13 mouse cellular contexts compared by ENCODE assay signal in the genomic region with DNA sequence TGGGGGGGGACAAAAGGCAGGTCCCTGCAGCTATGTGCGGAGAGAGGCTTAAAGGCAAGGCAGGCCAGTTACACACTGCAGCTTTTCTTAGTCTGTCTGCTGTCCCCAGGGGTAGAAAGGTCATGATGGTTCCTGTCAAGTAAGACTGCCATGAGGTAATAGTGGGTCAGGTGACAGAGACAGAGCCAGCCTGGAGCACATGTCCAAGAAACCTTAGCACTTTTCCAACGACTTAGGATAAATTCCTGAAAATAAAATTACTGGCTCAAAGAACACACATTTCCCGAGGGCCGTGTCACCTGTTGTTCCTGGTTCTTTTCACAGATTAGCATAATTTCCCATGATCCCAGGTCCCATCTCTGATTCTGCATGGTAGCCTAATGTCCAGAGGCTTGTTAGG. TPM values are rescaled to one million over a fixed set of nuclear protein-coding genes. Genes with fewer than 3 reads are reported as not detected.
DNase-seq lines count a peak whose midpoint lies in the region; ATAC-seq lines count a peak whose summit lies in the region.
"Had no signal": no experiment of that assay in that cellular context is flagged by ENCODE, and none has a peak within 500 bp of the region (broad histone marks: within the 10 kb centered on the region; RNA-seq: fewer than 3 reads in every experiment).

No protein-coding gene starts in this region.

- DNase-seq in heart, postnatal 25 days (ENCODE audit: low spot score), result no peak
- DNase-seq in midbrain, embryonic 10.5 days (ENCODE audit: low spot score), result no peak
- no peak for DNase-seq in left cerebral cortex, postnatal 10 days (ENCODE audit: extremely low spot score in 1 of 2, low spot score in 2 of 2)
- DNase-seq in T-cell, adult 2 months (ENCODE audit: low spot score), result no peak
- DNase-seq: cerebellum, adult 18-20 months; gastrocnemius, postnatal 36 days; kidney, adult 8-10 months; lung, postnatal 10 days had no signal

- peaks cover 4% of the 10 kb centered on the region; the same call in 1 of the 2 replicates for H3K36me3 ChIP-seq in heart, embryonic 13.5 days
- H3K36me3 ChIP-seq in midbrain, embryonic 10.5 days, result peaks cover 5% of the 10 kb centered on the region; the same call in 1 of the 2 replicates
- no peaks in the 10 kb centered on the region for H3K36me3 ChIP-seq in midbrain, embryonic 16.5 days (ENCODE audit: control insufficient read depth, insufficient read depth, low read length)
- no peaks in the 10 kb centered on the region for H3K36me3 ChIP-seq in forebrain, embryonic 12.5 days (replicated peaks)
- H3K36me3 ChIP-seq in neural tube, embryonic 13.5 days, result no peaks in the 10 kb centered on the region

- H3K9me3 ChIP-seq in heart, embryonic 13.5 days, result no peaks in the 10 kb centered on the region
- H3K9me3 ChIP-seq in midbrain, embryonic 10.5 days (replicated peaks), result no peaks in the 10 kb centered on the region
- no peaks in the 10 kb centered on the region for H3K9me3 ChIP-seq in midbrain, embryonic 16.5 days (replicated peaks; ENCODE audit: control insufficient read depth, low read length, poor library complexity, severe bottlenecking)
- no peaks in the 10 kb centered on the region for H3K9me3 ChIP-seq in forebrain, embryonic 12.5 days
- H3K9me3 ChIP-seq in neural tube, embryonic 13.5 days, result no peaks in the 10 kb centered on the region

- intact Hi-C loops in heart, postnatal 25 days (cut with DNase I), result no loop called here
- intact Hi-C loops in left cerebral cortex, postnatal 10 days (cut with DNase I), result no loop called here

- peak overlapping the region; percentile 69 for H3K9ac ChIP-seq in heart, embryonic 13.5 days
- H3K9ac ChIP-seq in midbrain, embryonic 16.5 days (ENCODE audit: low read depth, low read length), result no peak overlapping the region
- H3K9ac ChIP-seq in forebrain, embryonic 12.5 days, result peak overlapping the region; percentile 99
- H3K9ac ChIP-seq in neural tube, embryonic 13.5 days, result 0 out of 2 replicates have a peak overlapping the region, but pooled peaks have one; percentile 0

- 34% methylated on average over 4 of the region's 4 CpGs for WGBS in heart, embryonic 13.5 days
- 30% methylated on average over 4 of the region's 4 CpGs for WGBS in midbrain, embryonic 10.5 days
- WGBS in midbrain, embryonic 16.5 days, result 25% methylated on average over 4 of the region's 4 CpGs
- 11% methylated on average over 4 of the region's 4 CpGs for WGBS in forebrain, embryonic 12.5 days
- WGBS in neural tube, embryonic 13.5 days, result 28% methylated on average over 4 of the region's 4 CpGs

- peak overlapping the region; percentile 99 for H3K27ac ChIP-seq in heart, embryonic 13.5 days (replicated peaks)
- peak overlapping the region; percentile 79 for H3K27ac ChIP-seq in midbrain, embryonic 10.5 days (replicated peaks)
- no peak overlapping the region for H3K27ac ChIP-seq in midbrain, embryonic 16.5 days (ENCODE audit: low read length)
- peak overlapping the region; percentile 84 for H3K27ac ChIP-seq in forebrain, embryonic 12.5 days
- no peak overlapping the region for H3K27ac ChIP-seq in neural tube, embryonic 13.5 days (replicated peaks)
- H3K27ac ChIP-seq: left cerebral cortex, adult 2 months had no signal

- no peak overlapping the region for H3K4me3 ChIP-seq in heart, embryonic 13.5 days
- H3K4me3 ChIP-seq in midbrain, embryonic 10.5 days, result peak overlapping the region; percentile 33; the same call in 1 of the 2 replicates
- H3K4me3 ChIP-seq in midbrain, embryonic 16.5 days (ENCODE audit: low read depth, low read length), result no peak overlapping the region
- no peak overlapping the region for H3K4me3 ChIP-seq in forebrain, embryonic 12.5 days (replicated peaks)
- no peak overlapping the region for H3K4me3 ChIP-seq in neural tube, embryonic 13.5 days
- H3K4me3 ChIP-seq: left cerebral cortex, adult 2 months had no signal

- no peak for ATAC-seq in heart, embryonic 13.5 days (ENCODE audit: extremely low read depth, insufficient number of reproducible peaks, low FRiP score, low TSS enrichment)
- ATAC-seq in midbrain, embryonic 16.5 days, result no peak
- 0 out of 2 replicates have a peak, but pooled peaks have one; percentile 28 for ATAC-seq in forebrain, embryonic 12.5 days (ENCODE audit: low FRiP score)
- no peak for ATAC-seq in neural tube, embryonic 13.5 days (ENCODE audit: low read depth)

- peaks cover 10% of the 10 kb centered on the region for H3K27me3 ChIP-seq in heart, embryonic 13.5 days (replicated peaks)
- H3K27me3 ChIP-seq in midbrain, embryonic 10.5 days (ENCODE audit: low read depth, poor library complexity, severe bottlenecking), result peaks cover 71% of the 10 kb centered on the region
- H3K27me3 ChIP-seq in midbrain, embryonic 16.5 days (ENCODE audit: control insufficient read depth, insufficient read depth, low read depth, low read length), result peaks cover 4% of the 10 kb centered on the region; the same call in 1 of the 2 replicates
- peaks cover 6% of the 10 kb centered on the region; the same call in 1 of the 2 replicates for H3K27me3 ChIP-seq in forebrain, embryonic 12.5 days
- H3K27me3 ChIP-seq in neural tube, embryonic 13.5 days, result no peaks in the 10 kb centered on the region; the same call in 1 of the 2 replicates

- H3K4me1 ChIP-seq in heart, embryonic 13.5 days, result peaks cover 43% of the 10 kb centered on the region
- peaks cover 64% of the 10 kb centered on the region for H3K4me1 ChIP-seq in midbrain, embryonic 10.5 days
- peaks cover 15% of the 10 kb centered on the region for H3K4me1 ChIP-seq in midbrain, embryonic 16.5 days (ENCODE audit: control insufficient read depth, insufficient read depth, low read length)
- peaks cover 48% of the 10 kb centered on the region for H3K4me1 ChIP-seq in forebrain, embryonic 12.5 days
- peaks cover 61% of the 10 kb centered on the region for H3K4me1 ChIP-seq in neural tube, embryonic 13.5 days (replicated peaks)

- H3K4me2 ChIP-seq in heart, embryonic 13.5 days, result 0 out of 2 replicates have a peak overlapping the region, but pooled peaks have one; percentile 14
- no peak overlapping the region for H3K4me2 ChIP-seq in midbrain, embryonic 16.5 days (ENCODE audit: low read length)
- peak overlapping the region; percentile 82 for H3K4me2 ChIP-seq in forebrain, embryonic 12.5 days
- no peak overlapping the region for H3K4me2 ChIP-seq in neural tube, embryonic 13.5 days

RNA-seq across cellular contexts. Expression of a gene that starts 6.1 kb away (rescaled TPM):
- polyA plus RNA-seq in heart, embryonic 13.5 days (2015; fragmentation: Nextera tagmentation; extraction: Ambion mirVana), result 19.1 and 22.0 TPM in 2 replicates
- total RNA-seq in heart, postnatal 25 days (2021), result 1 to 10 TPM; 4.7 to 5.0 TPM
- 26.5 and 27.9 TPM in 2 replicates for polyA plus RNA-seq in midbrain, embryonic 10.5 days (2016; fragmentation: Nextera tagmentation; extraction: Ambion mirVana)
- 3.9 and 4.4 TPM in 2 replicates for polyA plus RNA-seq in midbrain, embryonic 16.5 days (2015; fragmentation: Nextera tagmentation; extraction: Ambion mirVana)
- polyA plus RNA-seq in forebrain, embryonic 12.5 days (2016; fragmentation: Nextera tagmentation; extraction: Ambion mirVana), result 42.2 and 42.3 TPM in 2 replicates
- polyA plus RNA-seq in neural tube, embryonic 13.5 days (2015; fragmentation: Nextera tagmentation; extraction: Ambion mirVana), result 14.8 and 21.1 TPM in 2 replicates
- 10 to 100 TPM in 1 of 2 experiments, 1 to 10 TPM in 1; 6.7 to 11.0 TPM for total RNA-seq in left cerebral cortex, postnatal 10 days (2021)

RNA-seq across cellular contexts. Expression of a gene that starts 31.0 kb away (rescaled TPM):
- 10.5 and 13.8 TPM in 2 replicates for polyA plus RNA-seq in heart, embryonic 13.5 days (2015; fragmentation: Nextera tagmentation; extraction: Ambion mirVana)
- total RNA-seq in heart, postnatal 25 days (2021), result 1 to 10 TPM; 2.2 TPM
- 11.1 and 12.6 TPM in 2 replicates for polyA plus RNA-seq in midbrain, embryonic 10.5 days (2016; fragmentation: Nextera tagmentation; extraction: Ambion mirVana)
- 1.6 and 2.4 TPM in 2 replicates for polyA plus RNA-seq in midbrain, embryonic 16.5 days (2015; fragmentation: Nextera tagmentation; extraction: Ambion mirVana)
- 11.7 and 12.5 TPM in 2 replicates for polyA plus RNA-seq in forebrain, embryonic 12.5 days (2016; fragmentation: Nextera tagmentation; extraction: Ambion mirVana)
- polyA plus RNA-seq in neural tube, embryonic 13.5 days (2015; fragmentation: Nextera tagmentation; extraction: Ambion mirVana), result 7.5 and 8.7 TPM in 2 replicates
- total RNA-seq in left cerebral cortex, postnatal 10 days (2021), result 1 to 10 TPM; 5.4 to 7.1 TPM
- total RNA-seq: gastrocnemius, postnatal 36 days had no signal

RNA-seq across cellular contexts. Expression of a gene that starts 53.3 kb away (rescaled TPM):
- 1.2 and 1.5 TPM in 2 replicates for polyA plus RNA-seq in heart, embryonic 13.5 days (2015; fragmentation: Nextera tagmentation; extraction: Ambion mirVana)
- not detected for total RNA-seq in heart, postnatal 25 days (2021)
- 0.16 and 0.41 TPM in 2 replicates for polyA plus RNA-seq in midbrain, embryonic 10.5 days (2016; fragmentation: Nextera tagmentation; extraction: Ambion mirVana)
- 0.15 and 0.16 TPM in 2 replicates for polyA plus RNA-seq in midbrain, embryonic 16.5 days (2015; fragmentation: Nextera tagmentation; extraction: Ambion mirVana)
- polyA plus RNA-seq in forebrain, embryonic 12.5 days (2016; fragmentation: Nextera tagmentation; extraction: Ambion mirVana), result 0.19 and 0.21 TPM in 2 replicates
- polyA plus RNA-seq in neural tube, embryonic 13.5 days (2015; fragmentation: Nextera tagmentation; extraction: Ambion mirVana), result 0.15 and 0.25 TPM in 2 replicates
- not detected for total RNA-seq in left cerebral cortex, postnatal 10 days (2021)
- total RNA-seq: gastrocnemius, postnatal 36 days; left cerebral cortex, adult 2 months had no signal

RNA-seq across cellular contexts. Expression of a gene that starts 54.1 kb away (rescaled TPM):
- polyA plus RNA-seq in heart, embryonic 13.5 days (2015; fragmentation: Nextera tagmentation; extraction: Ambion mirVana), result 36.1 and 39.0 TPM in 2 replicates
- 10 to 100 TPM; 19.3 to 23.2 TPM for total RNA-seq in heart, postnatal 25 days (2021)
- 65.5 and 73.8 TPM in 2 replicates for polyA plus RNA-seq in midbrain, embryonic 10.5 days (2016; fragmentation: Nextera tagmentation; extraction: Ambion mirVana)
- 64.1 and 64.5 TPM in 2 replicates for polyA plus RNA-seq in midbrain, embryonic 16.5 days (2015; fragmentation: Nextera tagmentation; extraction: Ambion mirVana)
- 66.6 and 67.9 TPM in 2 replicates for polyA plus RNA-seq in forebrain, embryonic 12.5 days (2016; fragmentation: Nextera tagmentation; extraction: Ambion mirVana)
- polyA plus RNA-seq in neural tube, embryonic 13.5 days (2015; fragmentation: Nextera tagmentation; extraction: Ambion mirVana), result 77.5 and 83.8 TPM in 2 replicates
- total RNA-seq in left cerebral cortex, postnatal 10 days (2021), result 10 to 100 TPM; 46.0 to 46.8 TPM

Comparison
In these comparisons a context has a peak if more than half of its experiments do, and no peak if none do; other contexts are left out.
1. H3K27ac ChIP-seq: peak in heart, embryonic 13.5 days (single experiment), midbrain, embryonic 10.5 days (single experiment) and forebrain, embryonic 12.5 days (single experiment); none in midbrain, embryonic 16.5 days (single experiment) and neural tube, embryonic 13.5 days (single experiment).
2. H3K4me2 ChIP-seq: peak in heart, embryonic 13.5 days (single experiment) and forebrain, embryonic 12.5 days (single experiment); none in midbrain, embryonic 16.5 days (single experiment) and neural tube, embryonic 13.5 days (single experiment).